Mouse (Mus musculus) olfactory bulb, adult 2 months (tissue): Measurements from ENCODE around the gene Acvr2b. TPM values are rescaled to one million over a fixed set of nuclear protein-coding genes. Genes with fewer than 3 reads are reported as not detected.

ENCODE experiments used
- H3K27ac ChIP-seq: fragments of 200-500 bp; 2 replicates; pipeline ENCODE4 v1.5.1; 2012; ENCODE audit warnings: low read depth, low read length; ENCODE audit not compliant: insufficient read depth
- H3K4me1 ChIP-seq: fragments of 200-500 bp; 2 replicates; pipeline ENCODE4 v1.6.1; 2012; ENCODE audit warnings: low read length; ENCODE audit not compliant: control insufficient read depth, insufficient read depth
- H3K4me3 ChIP-seq: fragments of 200-500 bp; 2 replicates; pipeline ENCODE4 v1.5.1; 2012; ENCODE audit warnings: mild to moderate bottlenecking, low read depth, low read length, moderate library complexity; ENCODE audit not compliant: insufficient read depth
- CTCF ChIP-seq: fragments of 200-500 bp; IDR thresholded peaks from 2 replicates; pipeline ENCODE4 v1.5.1; 2012; ENCODE audit warnings: low read depth, mild to moderate bottlenecking, low read length, moderate library complexity; ENCODE audit not compliant: insufficient read depth
- POLR2A ChIP-seq: fragments of 200-500 bp; IDR thresholded peaks from 2 replicates; pipeline ENCODE4 v1.6.1; 2012; ENCODE audit warnings: mild to moderate bottlenecking, low read depth, low read length, moderate library complexity; ENCODE audit not compliant: insufficient read depth
- WGBS: fragments of 180-500 bp; shearing (Covaris S2); methylation state at CpG from one replicate; pipeline ENCODE4 v1.1.7; 2018; 5-methylcytosine and 5-hydroxymethylcytosine counted together
- polyA plus RNA-seq: library from polyadenylated mRNA; stranded (reverse); fragments of >200 nt; gene quantifications from 2 replicates; pipeline ENCODE4 v1.2.4, GENCODE M21; 2012; ENCODE audit warnings: low replicate concordance; ENCODE audit not compliant: missing spikeins, insufficient read depth, insufficient read length

The Acvr2b gene
- polyA plus RNA-seq, 1 experiment = not detected

DNA sequence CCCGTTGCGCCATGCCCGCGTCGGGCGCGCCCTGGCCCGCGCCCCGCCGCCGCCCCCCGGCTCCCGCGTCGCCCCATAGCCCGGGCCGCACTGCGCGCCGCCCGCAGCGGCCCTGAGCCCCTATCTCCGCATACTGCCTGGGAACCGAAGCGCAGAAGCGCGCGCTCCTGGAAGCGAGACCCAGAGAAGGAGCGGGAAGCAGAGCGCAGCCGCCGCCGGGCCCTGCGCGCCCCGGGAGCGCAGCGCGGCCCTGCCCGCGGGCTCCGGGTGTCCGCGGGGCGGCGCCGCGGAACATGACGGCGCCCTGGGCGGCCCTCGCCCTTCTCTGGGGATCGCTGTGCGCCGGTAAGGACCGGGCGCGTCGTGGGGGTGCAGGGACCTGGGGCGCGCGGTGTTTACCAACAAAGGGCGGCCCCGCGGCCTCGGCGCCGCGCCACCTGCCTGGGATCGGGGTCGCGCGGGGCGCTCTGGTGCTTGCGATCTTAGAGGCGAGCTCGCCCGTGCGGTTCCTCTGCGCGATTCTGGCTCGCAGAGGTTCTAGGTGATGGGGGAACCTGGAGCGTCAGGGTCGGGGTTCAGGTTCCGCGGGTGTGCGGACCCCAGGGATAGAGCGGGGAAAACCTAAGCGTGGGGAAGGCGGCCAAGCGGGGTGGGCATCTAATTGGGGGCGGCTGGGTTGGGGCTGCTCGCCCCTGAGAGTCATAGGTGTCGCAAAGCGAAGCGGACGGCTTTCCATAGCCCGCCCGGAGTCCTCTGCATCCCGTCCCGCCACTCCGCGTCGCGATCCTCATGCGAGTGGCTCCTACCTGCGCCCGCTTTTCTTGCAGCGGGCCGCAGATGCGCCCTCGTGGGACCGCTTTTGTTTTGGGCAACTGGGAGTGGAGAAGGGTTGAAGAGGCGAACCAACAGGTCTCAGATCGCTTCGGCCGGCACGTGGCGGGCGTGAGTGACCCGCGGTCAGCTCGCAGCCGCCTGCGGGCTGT lies 626 bp downstream of the Acvr2b start:
- peaks cover 18% of the 10 kb centered on the region for H3K4me1 ChIP-seq
- peak overlapping the region; percentile 96 for H3K4me3 ChIP-seq
- peak overlapping the region; percentile 64 for H3K27ac ChIP-seq
- no peak; the same call in 1 of the 2 replicates for TF ChIP-seq POLR2A
- TF ChIP-seq CTCF = no peak
- WGBS = under 1% methylated on average over 124 of the region's 127 CpGs

DNA sequence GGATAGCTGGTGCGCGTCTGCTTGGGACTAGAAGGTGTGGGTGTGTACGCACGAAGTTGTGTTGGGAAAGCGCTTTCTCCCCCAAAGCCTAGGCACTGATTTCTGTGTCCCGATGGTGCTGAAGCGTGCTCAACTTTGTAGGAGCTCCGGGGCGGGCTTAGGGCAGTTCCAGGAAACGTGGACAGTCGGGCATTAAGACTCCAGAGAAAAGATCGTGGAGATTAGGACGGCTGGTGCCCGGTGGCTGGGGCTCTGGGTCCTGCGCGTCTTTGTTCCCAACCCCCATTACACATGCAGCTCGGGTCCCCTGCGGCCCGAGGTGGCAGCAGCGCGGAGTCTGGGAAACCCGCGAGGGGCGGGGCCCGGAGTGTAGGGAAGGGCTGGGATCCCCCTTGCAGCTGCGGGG lies 1.3 kb downstream of the Acvr2b start:
- TF ChIP-seq POLR2A = no peak
- no peak for TF ChIP-seq CTCF
- WGBS = 0% methylated on average over 26 of the region's 26 CpGs
- Histone ChIP-seq H3K4me3 (peak overlapping the region; percentile 96), H3K4me1 (peaks cover 23% of the 10 kb centered on the region), H3K27ac (no peak overlapping the region)

- Histone ChIP-seq H3K4me1 (peaks cover 31% of the 10 kb centered on the region), H3K4me3 (no peak overlapping the region), H3K27ac (no peak overlapping the region)
- WGBS = 61% methylated on average over 5 of the region's 5 CpGs
- TF ChIP-seq POLR2A (no peak), CTCF (no peak)
These were observed 2.2 kb downstream of the Acvr2b start for GRCm38 (mm10) chr9:119404090-119404489.

DNA sequence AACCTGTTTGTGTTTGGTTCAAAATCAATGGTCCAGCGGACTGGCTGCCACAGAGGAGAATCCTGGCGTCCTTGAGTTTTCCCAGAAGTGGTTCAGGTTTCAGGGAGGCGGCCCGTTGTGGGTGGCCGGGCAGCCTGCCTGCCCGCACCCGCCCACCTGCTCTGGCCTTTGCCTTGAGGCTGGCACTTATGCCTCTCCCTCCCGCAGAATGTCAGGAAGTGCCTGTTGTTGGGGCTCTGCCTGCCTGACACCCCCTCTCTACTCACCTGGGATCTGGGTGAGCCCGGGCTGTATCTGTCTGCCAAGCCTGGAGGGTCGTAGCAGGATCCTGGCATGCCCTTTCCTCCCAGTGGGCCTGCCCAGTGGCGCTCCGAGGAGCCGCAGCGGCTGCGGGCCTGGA lies 6.0 kb downstream of the Acvr2b start:
- WGBS = 85% methylated on average over 15 of the region's 15 CpGs
- TF ChIP-seq CTCF (no peak), POLR2A (no peak)

DNA sequence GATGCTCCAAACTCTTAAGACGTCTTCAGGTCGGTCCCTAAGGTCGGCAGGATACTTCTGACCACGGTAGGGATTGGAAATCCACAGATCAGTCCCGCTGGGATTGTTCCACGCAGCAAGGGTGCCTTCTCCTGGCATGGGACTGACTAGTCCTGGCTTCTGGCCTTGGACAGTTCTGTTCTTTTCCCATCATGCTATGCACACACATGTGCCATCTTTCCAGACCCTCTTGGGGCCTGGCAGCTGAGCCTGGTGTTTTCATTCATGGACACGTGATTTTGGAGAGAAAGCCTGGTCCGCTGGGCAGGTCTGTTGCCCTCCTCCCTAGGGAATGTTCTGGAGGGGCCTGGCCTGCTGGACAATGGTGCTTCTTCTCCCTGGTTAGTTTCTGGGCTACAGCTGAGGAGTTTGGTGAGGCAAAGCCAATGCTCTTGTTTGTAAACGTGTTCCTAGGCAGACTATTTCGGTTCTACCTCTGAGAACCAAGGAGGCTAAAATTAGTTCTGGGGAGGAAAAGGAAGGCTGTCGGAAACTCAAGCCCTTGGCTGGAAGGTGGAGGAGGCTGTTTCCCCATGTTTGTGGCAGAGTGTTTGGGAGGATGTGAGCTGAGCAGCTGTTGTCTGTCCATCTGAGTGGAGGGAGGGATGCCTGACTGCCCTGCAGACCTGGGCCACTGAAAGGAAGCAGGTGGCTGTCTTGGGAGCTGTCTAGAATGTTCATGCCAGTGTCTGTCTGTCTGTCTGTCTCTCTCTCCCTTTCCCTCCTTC lies 7.2 kb downstream of the Acvr2b start:
- WGBS = 57% methylated on average over 11 of the region's 11 CpGs
- Histone ChIP-seq H3K4me3 (no peak overlapping the region), H3K4me1 (peaks cover 26% of the 10 kb centered on the region), H3K27ac (no peak overlapping the region)
- TF ChIP-seq POLR2A (no peak), CTCF (no peak)

More for the DNA sequence above, 6.0 kb downstream of the Acvr2b start:
- H3K27ac ChIP-seq = no peak overlapping the region
- peaks cover 33% of the 10 kb centered on the region for H3K4me1 ChIP-seq
- H3K4me3 ChIP-seq = no peak overlapping the region

DNA sequence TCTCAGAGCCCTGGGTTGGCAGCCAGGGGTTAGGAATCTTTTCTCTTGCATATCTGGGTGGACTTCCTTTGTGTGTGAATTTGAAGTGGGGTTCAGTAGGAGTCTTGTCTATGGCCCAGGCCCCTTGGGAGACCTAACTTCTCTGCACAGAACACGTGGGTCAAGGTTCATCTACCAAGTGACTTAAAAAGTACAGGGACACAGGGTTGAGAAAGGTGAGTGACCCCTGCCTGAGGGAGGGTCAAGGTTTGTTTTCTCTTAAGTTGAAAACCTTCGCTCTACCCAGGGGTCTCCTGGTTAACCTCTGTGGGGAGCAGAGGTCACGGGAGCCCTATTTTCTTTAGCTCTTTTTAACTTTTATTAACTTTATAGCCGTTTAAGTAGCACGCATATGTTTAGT lies 7.9 kb downstream of the Acvr2b start:
- Histone ChIP-seq H3K4me3 (no peak overlapping the region), H3K4me1 (peaks cover 26% of the 10 kb centered on the region), H3K27ac (no peak overlapping the region)
- WGBS = 91% methylated on average over 5 of the region's 5 CpGs
- TF ChIP-seq POLR2A (no peak), CTCF (no peak)

DNA sequence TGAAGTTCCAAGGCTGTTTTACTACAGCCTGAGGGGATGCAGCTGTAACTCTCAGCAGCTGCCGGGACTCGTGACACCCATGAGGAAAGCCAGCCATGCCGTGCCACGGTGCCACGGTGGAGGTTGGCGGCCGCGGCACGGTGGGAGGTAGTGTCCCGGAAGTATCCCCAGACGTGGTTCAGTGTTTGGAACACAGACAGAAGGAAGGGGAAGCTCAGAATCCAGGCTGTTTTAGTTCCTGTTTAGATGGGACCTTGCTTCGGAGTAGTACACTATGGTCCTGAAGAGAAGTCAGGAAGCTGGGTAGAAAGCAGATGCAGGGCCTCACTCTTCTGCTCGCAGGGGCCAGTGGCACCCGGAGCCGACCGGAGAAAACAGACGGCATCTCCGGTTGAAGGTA lies 16.1 kb downstream of the Acvr2b start:
- peaks cover 14% of the 10 kb centered on the region for H3K4me1 ChIP-seq
- TF ChIP-seq CTCF (no peak), POLR2A (no peak)
- WGBS = 73% methylated on average over 18 of the region's 18 CpGs
- no peak overlapping the region for H3K4me3 ChIP-seq
- no peak overlapping the region for H3K27ac ChIP-seq

DNA sequence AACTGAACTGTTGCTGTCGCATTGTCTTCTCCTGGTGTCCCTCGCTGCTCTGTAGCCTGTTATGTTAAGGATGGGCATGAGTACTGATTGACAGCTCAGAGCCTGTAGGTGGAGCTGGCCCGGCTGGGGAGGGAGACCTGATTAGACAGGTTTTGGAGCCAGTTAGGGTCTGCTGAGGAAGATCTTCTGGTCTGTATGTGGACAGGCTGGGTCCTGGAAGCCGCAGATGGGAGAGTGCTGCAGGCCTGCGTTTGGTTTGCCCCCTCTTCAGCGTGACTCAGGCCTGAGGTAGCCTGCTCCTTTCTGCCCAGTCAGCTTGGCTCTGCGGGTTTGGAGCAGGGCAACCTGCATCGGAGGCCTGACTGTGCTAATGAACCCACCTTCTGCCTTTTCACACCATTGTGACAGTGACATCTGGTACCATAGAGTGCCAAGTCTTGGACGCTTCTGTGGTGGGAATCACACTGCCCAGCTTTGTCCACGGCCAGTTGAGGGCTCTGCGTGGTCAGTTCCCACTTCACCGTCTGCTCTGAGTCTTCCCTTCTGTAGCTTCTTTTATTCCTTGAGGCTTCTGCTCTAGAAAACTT lies 18.0 kb downstream of the Acvr2b start:
- WGBS = 84% methylated on average over 12 of the region's 12 CpGs
- Histone ChIP-seq H3K27ac (no peak overlapping the region), H3K4me1 (peaks cover 21% of the 10 kb centered on the region), H3K4me3 (no peak overlapping the region)
- TF ChIP-seq CTCF (no peak), POLR2A (no peak)
